Mouse (Mus musculus) common myeloid progenitor, adult 5-6 weeks (primary cell): Measurements from ENCODE around the gene Pwp1. TPM values are rescaled to one million over a fixed set of nuclear protein-coding genes. Genes with fewer than 3 reads are reported as not detected.
"Not testable (repeated sequence)": the region's sequence is repeated elsewhere in the genome, so short reads cannot be mapped to it uniquely, and the experiment has no call there.

Experiments used
- ATAC-seq: replicated peaks from 2 replicates; pipeline ENCODE4 v1.8.0; 2016; ENCODE audit warnings: low read depth, mild to moderate bottlenecking, moderate TSS enrichment, inconsistent platforms; ENCODE audit not compliant: poor library complexity, severe bottlenecking
- total RNA-seq: library from RNA; stranded (forward); fragments of 200-1000, 187-1606 nt; gene quantifications from 2 replicates; pipeline ENCODE4 v1.2.3, GENCODE M21; 2017

Pwp1 gene
- total RNA-seq, result 72.1 and 72.7 TPM in 2 replicates

- ATAC-seq, result peak; percentile 89
These were observed at the start of gene Pwp1 for GRCm38 (mm10) chr10:85829085-85829853. Pwp1 (plus strand) TSS chr10:85829494.

GRCm38 (mm10) chr10:85822143-85822696 is 7.1 kb upstream of the Pwp1 start:
- ATAC-seq, result not testable (repeated sequence)

GRCm38 (mm10) chr10:85823752-85824151 is 5.5 kb upstream of the Pwp1 start:
- not testable (repeated sequence) for ATAC-seq

- ATAC-seq, result not testable (repeated sequence)
These were observed 591 bp upstream of the Pwp1 start for GRCm38 (mm10) chr10:85828722-85829084.

DNA sequence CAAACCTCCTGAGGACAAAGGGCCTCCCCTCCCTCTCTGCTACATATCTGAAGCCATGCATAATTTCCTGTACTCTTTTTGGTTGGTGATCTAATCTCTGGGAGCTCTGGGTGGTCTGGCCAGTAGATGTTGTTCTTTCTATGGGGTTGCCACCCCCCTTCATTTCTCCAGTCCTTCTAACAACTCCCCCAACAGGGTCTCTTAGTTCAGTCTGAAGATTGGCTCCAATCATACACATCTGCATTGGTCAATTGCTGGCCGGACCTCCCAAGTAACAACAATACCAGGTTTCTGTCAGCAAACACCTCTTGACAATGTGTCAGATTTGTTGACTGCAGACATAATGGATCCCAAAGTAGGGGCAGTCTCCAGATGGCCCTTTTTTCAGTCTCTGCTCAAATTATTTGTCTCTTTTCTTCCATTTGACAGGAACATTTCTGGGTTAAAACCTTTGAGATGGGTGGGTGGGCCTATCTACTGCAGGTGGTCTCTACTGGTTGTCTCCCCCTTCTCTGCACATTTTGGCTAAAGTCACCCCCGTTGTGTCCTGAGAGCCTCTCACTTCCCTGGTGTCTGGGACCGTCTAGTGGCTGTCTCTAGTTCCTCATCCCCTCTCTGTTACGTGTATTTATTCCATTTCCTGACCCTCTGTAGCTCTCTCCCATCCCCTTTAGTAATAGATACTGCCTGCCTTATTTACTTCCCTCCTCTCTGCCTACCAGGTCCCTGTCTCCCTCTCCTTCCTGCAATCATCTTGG is 17.0 kb downstream of the Pwp1 start:
- ATAC-seq, result no peak

- peak; percentile 94 for ATAC-seq
These were observed 42.6 kb downstream of the Pwp1 start for GRCm38 (mm10) chr10:85871698-85872478.

- peak; percentile 63 for ATAC-seq
These were observed 43.1 kb downstream of the Pwp1 start for GRCm38 (mm10) chr10:85872479-85872773.

DNA sequence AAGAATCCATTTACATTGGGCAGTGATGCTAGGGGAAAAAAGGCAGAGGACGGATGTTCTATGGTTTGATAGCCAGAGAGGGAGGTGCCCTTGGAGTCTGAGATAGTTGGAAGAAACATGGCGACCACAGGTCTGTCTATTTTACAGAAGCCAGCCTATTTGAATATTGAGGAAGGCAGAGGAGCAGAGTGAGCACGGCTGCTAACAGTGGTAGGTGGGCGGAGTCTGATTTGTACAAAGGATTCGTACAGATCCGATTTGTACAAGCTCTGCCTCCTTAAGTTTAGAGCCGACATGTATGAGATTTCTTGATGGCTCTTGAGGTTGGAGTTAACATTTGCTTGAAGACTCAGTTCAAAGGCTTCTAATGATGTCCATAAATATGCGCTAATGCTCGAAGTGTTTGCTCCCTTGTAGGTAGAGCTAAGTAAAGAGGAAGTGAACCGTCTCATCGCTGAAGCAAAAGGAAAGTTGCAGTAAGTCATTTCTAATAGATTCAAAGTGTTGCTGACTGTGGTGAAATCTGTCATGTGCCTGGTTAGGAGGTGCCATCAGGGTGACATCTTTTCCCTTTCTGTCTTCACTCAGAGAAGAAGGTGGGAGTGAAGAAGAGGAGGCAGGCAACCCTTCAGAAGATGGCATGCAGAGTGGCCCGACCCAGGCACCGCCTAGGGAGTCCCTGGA is 44.7 kb downstream of the Pwp1 start:
- no peak for ATAC-seq

DNA sequence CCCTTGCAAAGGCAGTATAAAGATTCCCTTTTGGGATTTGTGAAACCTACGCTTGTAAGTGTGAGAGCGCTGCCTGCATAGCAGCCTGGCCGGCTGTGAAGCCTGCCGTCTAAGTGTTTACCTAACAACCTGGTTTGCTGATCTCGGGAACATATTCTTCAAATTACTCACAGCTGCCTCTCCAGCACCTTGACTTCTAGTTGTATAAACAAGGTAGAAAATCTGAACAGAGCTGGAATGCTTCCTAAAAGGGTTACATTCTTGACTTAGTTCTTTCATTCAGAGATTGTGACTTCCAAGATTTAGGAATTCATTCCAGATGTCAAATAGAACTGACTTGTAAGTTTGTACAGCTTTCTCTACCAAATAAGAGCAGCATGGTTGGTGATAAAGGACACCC is 46.5 kb downstream of the Pwp1 start:
- no peak for ATAC-seq

- ATAC-seq, result no peak
These were observed 50.7 kb downstream of the Pwp1 start for GRCm38 (mm10) chr10:85879886-85880486.

GRCm38 (mm10) chr10:85916498-85917309 is 87.4 kb downstream of the Pwp1 start, which contains the start of gene Prdm4:
Prdm4 (minus strand) TSS chr10:85917142.
- peak; percentile 99 for ATAC-seq

DNA sequence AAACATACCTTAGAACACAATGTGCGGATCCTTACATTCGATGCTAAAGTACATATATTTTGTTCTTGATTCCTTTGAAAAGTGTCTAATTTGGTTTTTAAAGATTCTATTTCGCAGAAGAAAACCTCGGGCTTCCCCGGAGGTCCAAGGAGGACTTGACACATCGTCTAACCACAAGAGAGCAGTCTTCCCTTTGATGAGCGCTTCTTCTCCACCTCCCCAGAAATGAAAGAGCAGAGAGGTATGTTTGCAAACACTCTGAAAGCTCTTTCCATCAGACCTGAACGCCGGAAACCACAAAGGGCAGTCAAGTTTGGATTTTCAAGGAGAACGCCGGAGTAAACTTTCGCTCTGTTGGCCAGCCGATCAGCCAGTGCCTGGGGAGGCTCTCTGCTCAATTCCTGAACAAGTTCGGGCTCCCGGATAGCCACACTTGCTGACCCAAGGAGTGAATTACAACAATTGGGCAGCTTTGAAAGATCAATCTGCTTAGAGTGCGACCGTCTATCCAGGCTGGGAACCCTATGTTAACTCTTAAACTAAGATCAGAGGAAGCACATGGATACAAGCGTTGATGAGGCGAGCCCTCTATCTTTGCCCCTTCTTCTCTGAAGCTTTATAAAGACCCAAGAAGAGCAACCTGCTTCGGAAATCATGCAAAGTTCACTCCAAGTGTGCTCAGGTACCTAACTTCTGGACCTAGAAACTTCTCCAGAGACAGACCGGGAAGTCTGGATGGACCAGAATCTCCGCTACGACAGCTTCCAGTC is 98.6 kb downstream of the Pwp1 start, which contains the start of gene Ascl4:
Gene Ascl4, plus strand, starts transcription at position 6 of the 770 bp plus-strand sequence.
- ATAC-seq, result peak; percentile 30; the same call in 1 of the 2 replicates

DNA sequence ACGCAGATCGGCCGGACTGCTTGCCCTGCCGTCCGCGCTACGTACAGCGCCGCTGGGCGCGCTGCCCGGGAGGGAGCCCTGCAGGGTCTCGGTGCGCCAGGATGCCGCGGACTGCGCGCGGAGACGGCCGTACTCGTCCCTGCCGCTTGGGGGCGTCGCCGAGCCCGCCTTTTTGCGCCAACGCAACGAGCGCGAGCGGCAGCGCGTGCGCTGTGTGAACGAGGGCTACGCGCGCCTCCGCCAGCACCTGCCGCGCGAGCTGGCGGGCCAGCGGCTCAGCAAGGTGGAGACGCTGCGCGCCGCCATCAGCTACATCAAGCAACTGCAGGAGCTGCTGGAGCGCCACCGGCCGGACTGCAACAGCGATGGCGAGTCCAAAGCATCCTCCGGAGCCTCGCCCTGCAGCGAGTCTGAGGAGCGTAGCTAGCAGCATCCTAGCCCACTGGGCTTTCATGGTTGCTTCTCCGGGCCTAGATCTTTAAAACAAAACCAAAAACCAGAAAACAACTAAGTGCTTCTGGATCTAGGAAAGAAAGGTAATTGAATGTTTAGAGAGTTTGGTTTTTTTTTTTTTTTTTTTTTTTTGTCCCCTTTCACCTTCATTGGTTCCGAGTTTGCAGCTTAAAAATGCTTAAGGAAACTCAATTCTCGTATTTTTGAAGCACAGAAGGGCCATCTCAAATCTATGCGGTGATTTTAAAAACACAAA is 99.4 kb downstream of the Pwp1 start:
- ATAC-seq, result peak; percentile 69

- ATAC-seq, result no peak
These were observed 99.9 kb downstream of the Pwp1 start for GRCm38 (mm10) chr10:85929208-85929591.

DNA sequence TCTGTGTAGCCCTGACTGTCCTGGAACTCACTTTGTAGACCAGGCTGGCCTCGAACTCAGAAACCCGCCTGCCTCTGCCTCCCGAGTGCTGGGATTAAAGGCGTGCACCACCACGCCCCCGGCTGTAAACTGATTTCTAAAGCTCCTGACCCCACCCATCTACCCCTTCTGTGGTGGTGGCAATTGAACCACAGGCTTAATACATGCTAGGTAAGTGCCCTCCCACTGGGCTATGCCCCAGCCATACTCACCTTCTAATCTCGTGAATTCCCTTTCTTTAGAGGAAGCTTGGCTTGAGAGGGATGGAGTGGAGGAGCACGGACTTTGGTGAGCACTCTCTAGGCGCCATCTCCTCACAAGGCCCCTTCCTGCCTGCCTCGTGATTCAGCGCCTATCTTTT is 100.7 kb downstream of the Pwp1 start:
- no peak for ATAC-seq

DNA sequence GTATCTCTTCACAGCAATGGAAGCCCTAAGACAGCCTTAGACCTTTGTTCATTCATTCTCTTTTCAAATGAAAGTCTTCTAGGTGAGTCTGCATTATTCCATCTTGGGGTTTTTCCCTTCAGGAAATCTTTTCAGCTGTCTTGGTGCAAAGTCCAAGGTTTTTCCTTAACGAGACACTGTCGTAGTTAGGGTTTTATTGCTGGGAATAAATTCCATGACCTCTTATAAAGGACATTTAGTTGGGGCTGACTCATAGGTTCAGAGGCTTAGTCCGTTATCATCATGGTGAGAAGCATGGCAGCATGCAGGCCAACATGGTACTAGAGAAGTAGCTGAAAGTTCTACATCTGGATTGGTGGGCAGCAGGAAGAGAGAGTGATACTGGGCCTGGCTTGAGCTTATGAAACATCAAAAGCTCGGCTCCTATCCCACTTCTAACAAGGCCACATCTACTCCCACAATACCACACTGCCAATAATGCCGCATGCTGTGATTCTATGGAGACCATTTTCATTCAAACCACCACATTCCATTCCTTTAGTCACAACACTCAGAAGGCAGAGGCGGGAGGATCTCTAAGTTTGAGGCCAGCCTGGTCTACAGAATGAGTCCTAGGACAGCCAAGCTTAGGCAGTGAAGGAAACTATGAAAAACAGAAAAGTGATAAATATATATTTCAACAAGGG is 107.1 kb downstream of the Pwp1 start:
- no peak for ATAC-seq
